11 mouse cellular contexts compared by ENCODE assay signal in the genomic region with DNA sequence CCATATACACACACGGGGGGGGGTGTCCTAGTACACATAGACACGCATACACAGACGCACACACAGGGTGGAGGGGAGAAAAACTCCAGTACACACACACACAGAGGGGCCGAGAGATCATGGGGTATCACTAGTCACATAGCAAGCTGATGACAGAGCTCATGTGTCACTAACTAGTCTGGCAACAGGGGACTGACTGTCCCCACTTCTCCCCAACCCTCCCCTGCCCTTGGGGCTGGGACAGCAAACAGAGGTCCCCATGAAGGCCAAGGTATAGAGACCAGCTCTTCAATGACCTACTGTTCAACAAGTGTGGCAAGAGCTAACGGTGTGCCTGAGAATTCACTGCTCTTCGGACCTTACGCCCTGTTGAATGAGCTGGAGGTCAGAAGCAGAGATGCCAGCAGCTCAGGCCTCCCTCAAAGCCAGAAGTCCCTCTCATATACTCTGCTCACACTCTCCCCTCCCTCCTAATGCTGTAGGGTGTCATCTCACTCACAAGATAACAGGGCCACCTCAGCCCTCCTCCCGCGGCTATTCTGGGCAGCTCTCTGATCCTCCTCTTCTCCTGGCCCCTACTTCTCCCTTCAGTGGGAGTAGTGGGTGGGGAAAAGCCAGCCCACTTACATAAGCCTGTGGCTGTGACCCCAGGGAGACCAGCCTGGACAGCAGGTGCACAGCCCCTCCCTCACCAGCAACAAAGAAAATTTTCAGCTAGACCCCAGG. TPM values are rescaled to one million over a fixed set of nuclear protein-coding genes. Genes with fewer than 3 reads are reported as not detected.
A peak's percentile ranks its signal among the peaks of the same experiment; 100 is the strongest.
DNase-seq lines count a peak whose midpoint lies in the region; ATAC-seq and TF ChIP-seq lines count a peak whose summit lies in the region.
"Had no signal": no experiment of that assay in that cellular context is flagged by ENCODE, and none has a peak within 500 bp of the region (broad histone marks: within the 10 kb centered on the region; RNA-seq: fewer than 3 reads in every experiment).

Gene Mybphl, plus strand, starts transcription at position 642 of the 726 bp plus-strand sequence.

- no peaks in the 10 kb centered on the region for H3K9me3 ChIP-seq in embryonic facial prominence, embryonic 10.5 days
- no peaks in the 10 kb centered on the region for H3K9me3 ChIP-seq in hindbrain, embryonic 13.5 days
- H3K9me3 ChIP-seq in neural tube, embryonic 15.5 days (replicated peaks): no peaks in the 10 kb centered on the region
- H3K9me3 ChIP-seq: limb, embryonic 15.5 days; neural tube, embryonic 12.5 days had no signal

- H3K4me2 ChIP-seq in hindbrain, embryonic 13.5 days: no peak within 1 kb of the TSS
- no peak within 1 kb of the TSS for H3K4me2 ChIP-seq in neural tube, embryonic 15.5 days
- H3K4me2 ChIP-seq: limb, embryonic 15.5 days; neural tube, embryonic 12.5 days had no signal

- no peak within 1 kb of the TSS for H3K4me3 ChIP-seq in left cerebral cortex, adult 2 months
- no peak within 1 kb of the TSS for H3K4me3 ChIP-seq in embryonic facial prominence, embryonic 10.5 days
- no peak within 1 kb of the TSS for H3K4me3 ChIP-seq in hindbrain, embryonic 13.5 days
- H3K4me3 ChIP-seq in neural tube, embryonic 15.5 days (replicated peaks): no peak within 1 kb of the TSS
- H3K4me3 ChIP-seq: limb, embryonic 15.5 days; neural tube, embryonic 12.5 days had no signal

- TF ChIP-seq CTCF in left cerebral cortex, adult 2 months (IDR thresholded peaks at IDR 0.05): no peak

- H3K27ac ChIP-seq in left cerebral cortex, adult 2 months: peak within 1 kb of the TSS; percentile 48; the same call in 1 of the 2 replicates
- H3K27ac ChIP-seq in embryonic facial prominence, embryonic 10.5 days (replicated peaks): peak within 1 kb of the TSS; percentile 21; the same call in 1 of the 2 replicates
- H3K27ac ChIP-seq in hindbrain, embryonic 13.5 days: 0 out of 2 replicates have a peak within 1 kb of the TSS, but pooled peaks have one; percentile 5
- H3K27ac ChIP-seq in neural tube, embryonic 15.5 days (replicated peaks): no peak within 1 kb of the TSS
- H3K27ac ChIP-seq: limb, embryonic 15.5 days; neural tube, embryonic 12.5 days had no signal

- H3K36me3 ChIP-seq in embryonic facial prominence, embryonic 10.5 days (replicated peaks): no peaks in the 10 kb centered on the region
- peaks cover 7% of the 10 kb centered on the region for H3K36me3 ChIP-seq in hindbrain, embryonic 13.5 days
- peaks cover 4% of the 10 kb centered on the region; the same call in 1 of the 2 replicates for H3K36me3 ChIP-seq in neural tube, embryonic 15.5 days
- H3K36me3 ChIP-seq: limb, embryonic 15.5 days; neural tube, embryonic 12.5 days had no signal

- peak within 1 kb of the TSS; percentile 51 for H3K9ac ChIP-seq in hindbrain, embryonic 13.5 days
- no peak within 1 kb of the TSS for H3K9ac ChIP-seq in neural tube, embryonic 15.5 days (replicated peaks)
- H3K9ac ChIP-seq: limb, embryonic 15.5 days; neural tube, embryonic 12.5 days had no signal

- ATAC-seq in hindbrain, embryonic 13.5 days (ENCODE audit: low FRiP score): no peak
- ATAC-seq in neural tube, embryonic 15.5 days (ENCODE audit: low FRiP score): no peak
- ATAC-seq: intestine, postnatal 0 days had no signal

- no peak for DNase-seq in left cerebral cortex, adult 2 months (ENCODE audit: extremely low spot score in 1 of 2, low spot score in 2 of 2)
- no peak for DNase-seq in left cerebral cortex, adult 11 months (ENCODE audit: low spot score)
- no peak for DNase-seq in embryonic facial prominence, embryonic 10.5 days (ENCODE audit: low spot score)
- DNase-seq in heart, adult 8-10 months (ENCODE audit: low spot score): no peak
- no peak for DNase-seq in adrenal gland, adult 8-10 months
- DNase-seq: embryo, embryonic 11 days had no signal

- H3K4me1 ChIP-seq in embryonic facial prominence, embryonic 10.5 days: peaks cover 39% of the 10 kb centered on the region
- peaks cover 34% of the 10 kb centered on the region for H3K4me1 ChIP-seq in hindbrain, embryonic 13.5 days (replicated peaks)
- 0 out of 2 replicates have a peak, but pooled peaks cover 7% of the 10 kb centered on the region for H3K4me1 ChIP-seq in neural tube, embryonic 15.5 days

- intact Hi-C loops in left cerebral cortex, adult 2 months (cut with DNase I): no loop called here

- H3K27me3 ChIP-seq in embryonic facial prominence, embryonic 10.5 days (replicated peaks; ENCODE audit: low read depth, poor library complexity, severe bottlenecking): no peaks in the 10 kb centered on the region
- no peaks in the 10 kb centered on the region for H3K27me3 ChIP-seq in hindbrain, embryonic 13.5 days
- no peaks in the 10 kb centered on the region for H3K27me3 ChIP-seq in neural tube, embryonic 15.5 days (replicated peaks)
- H3K27me3 ChIP-seq: limb, embryonic 15.5 days; neural tube, embryonic 12.5 days had no signal

- 74% methylated on average over 9 of the region's 9 CpGs for WGBS in embryonic facial prominence, embryonic 10.5 days
- 72% methylated on average over 9 of the region's 9 CpGs for WGBS in hindbrain, embryonic 13.5 days
- WGBS in neural tube, embryonic 15.5 days: 72% methylated on average over 9 of the region's 9 CpGs

RNA-seq across cellular contexts. Expression of gene Mybphl, which starts in this region (rescaled TPM):
- total RNA-seq in left cerebral cortex, adult 2 months (2021): 1 to 10 TPM in 1 of 2 experiments, not detected in 1; 1.0 TPM
- polyA plus RNA-seq in embryonic facial prominence, embryonic 10.5 days (2016; fragmentation: Nextera tagmentation; extraction: Ambion mirVana): 0.22 TPM in 1 of 2 replicates, not detected in the other
- 10 to 100 TPM; 42.7 to 64.1 (median 55.8) TPM for total RNA-seq in heart, adult 8-10 months (2022)
- 0.13 and 0.21 TPM in 2 replicates for polyA plus RNA-seq in hindbrain, embryonic 13.5 days (2015; fragmentation: Nextera tagmentation; extraction: Ambion mirVana)
- polyA plus RNA-seq in neural tube, embryonic 15.5 days (2015; fragmentation: Nextera tagmentation; extraction: Ambion mirVana): 0.15 and 0.19 TPM in 2 replicates
- total RNA-seq in adrenal gland, adult 8-10 months (2022): not detected
- polyA plus RNA-seq: intestine, postnatal 0 days; limb, embryonic 15.5 days had no signal

Comparison
In these comparisons a context has a peak if more than half of its experiments do, and no peak if none do; other contexts are left out.
1. RNA of gene Mybphl (total RNA-seq): 42.7 to 64.1 TPM in heart, adult 8-10 months; 1.0 TPM in left cerebral cortex, adult 2 months and not detected in adrenal gland, adult 8-10 months; every median in the first group is over 10 times any median in the second.